Mouse (Mus musculus) kidney, embryonic 14.5 days (tissue): ENCODE data around the gene Bag3. TPM values are rescaled to one million over a fixed set of nuclear protein-coding genes. Genes with fewer than 3 reads are reported as not detected.

Experiments used
- ATAC-seq: fragments of 200-750 bp; cut with Nextera tagmentation; 2 replicates; pipeline ENCODE4 v1.8.0; 2017; ENCODE audit warnings: moderate number of reproducible peaks, mild to moderate bottlenecking, moderate TSS enrichment, moderate library complexity; ENCODE audit not compliant: low FRiP score, low TSS enrichment
- H3K27ac ChIP-seq: fragments of 300-500 bp; sonication (generic); 2 replicates; pipeline ENCODE4 v1.5.1; 2014; ENCODE audit warnings: low read depth, mild to moderate bottlenecking, low read length, moderate library complexity, mixed read lengths
- H3K27me3 ChIP-seq: fragments of 300-500 bp; sonication (generic); 2 replicates; pipeline ENCODE4 v1.6.1; 2014; ENCODE audit warnings: mild to moderate bottlenecking, low read length; ENCODE audit not compliant: control insufficient read depth, insufficient read depth
- H3K36me3 ChIP-seq: fragments of 300-500 bp; sonication (generic); 2 replicates; pipeline ENCODE4 v1.6.1; 2014; ENCODE audit warnings: low read length, mixed read lengths; ENCODE audit not compliant: control insufficient read depth, insufficient read depth
- H3K4me1 ChIP-seq: fragments of 300-500 bp; sonication (generic); 2 replicates; pipeline ENCODE4 v1.6.1; 2014; ENCODE audit warnings: low read length, mixed read lengths; ENCODE audit not compliant: control insufficient read depth, insufficient read depth
- H3K4me2 ChIP-seq: fragments of 300-500 bp; sonication (generic); replicated peaks from 2 replicates; pipeline ENCODE4 v1.6.1; 2014; ENCODE audit warnings: low read depth, mild to moderate bottlenecking, low read length
- H3K4me3 ChIP-seq: fragments of 300-500 bp; sonication (generic); 2 replicates; pipeline ENCODE4 v1.5.1; 2014; ENCODE audit warnings: mild to moderate bottlenecking, low read length
- H3K9ac ChIP-seq: fragments of 300-500 bp; sonication (generic); 2 replicates; pipeline ENCODE4 v1.6.1; 2014; ENCODE audit warnings: low read depth, mild to moderate bottlenecking, low read length, moderate library complexity
- H3K9me3 ChIP-seq: fragments of 300-500 bp; sonication (generic); 2 replicates; pipeline ENCODE4 v1.6.1; 2016; ENCODE audit warnings: low read length; ENCODE audit not compliant: control insufficient read depth
- WGBS: fragments of 180-500 bp; shearing (Covaris S2); extraction: QIAGEN DNeasy Blood & Tissue Kit; methylation state at CpG from one replicate; pipeline ENCODE4 v1.1.7; 2014; 5-methylcytosine and 5-hydroxymethylcytosine counted together
- microRNA-seq: library from miRNA; unstranded; fragments of <30 nt; microRNA quantifications from one replicate; pipeline ENCODE4, GENCODE M21; 2016
- polyA plus RNA-seq: library from polyadenylated mRNA; unstranded; fragments of >200 nt; fragmentation: Nextera tagmentation; extraction: Ambion mirVana; gene quantifications from 2 replicates; pipeline ENCODE4 v1.2.1, GENCODE M21; 2014

Bag3 gene
- polyA plus RNA-seq, 1 experiment from 2014 or later, result 11.5 TPM

GRCm38 (mm10) chr7:128596274-128596673, 72.9 kb downstream of the Bag3 start:
- no peak for ATAC-seq
- H3K27ac ChIP-seq, result no peak overlapping the region
- no peak overlapping the region for H3K9ac ChIP-seq
- 87% methylated on average over 2 of the region's 2 CpGs for WGBS
- H3K4me3 ChIP-seq, result no peak overlapping the region
- H3K4me2 ChIP-seq, result no peak overlapping the region
- H3K9me3 ChIP-seq, result no peaks in the 10 kb centered on the region; the same call in 1 of the 2 replicates
- peaks cover 9% of the 10 kb centered on the region for H3K4me1 ChIP-seq
- no peaks in the 10 kb centered on the region for H3K36me3 ChIP-seq
- no peaks in the 10 kb centered on the region for H3K27me3 ChIP-seq

Small RNA genes within 50 kb of the gene (microRNA-seq; reads per million reads assigned to microRNA genes)
- not detected for gene Gm24365

Other genes starting within 250 kb of the Bag3 start
- 26.9 and 32.1 TPM in 2 replicates for gene BC017158, start 225.4 kb upstream of the Bag3 start, polyA plus RNA-seq
- 7.6 and 8.7 TPM in 2 replicates for gene Rgs10, start 104.9 kb upstream of the Bag3 start, polyA plus RNA-seq
- 40.0 and 41.0 TPM in 2 replicates for gene Tial1, start 61.9 kb upstream of the Bag3 start, polyA plus RNA-seq
- gene Inpp5f, start 87.7 kb downstream of the Bag3 start, polyA plus RNA-seq, result 21.6 and 36.5 TPM in 2 replicates
- 78.1 and 87.9 TPM in 2 replicates for gene Mcmbp, start 216.9 kb downstream of the Bag3 start, polyA plus RNA-seq
- 22.5 and 38.4 TPM in 2 replicates for gene Sec23ip, start 221.3 kb downstream of the Bag3 start, polyA plus RNA-seq